Mouse (Mus musculus) kidney, adult 2 months (tissue): ENCODE measurements around the gene Rrh. TPM values are rescaled to one million over a fixed set of nuclear protein-coding genes. Genes with fewer than 3 reads are reported as not detected.
"Not testable (repeated sequence)": the region's sequence is repeated elsewhere in the genome, so short reads cannot be mapped to it uniquely, and the experiment has no call there.

Experiments
- DNase-seq: peaks from one replicate; pipeline ENCODE4 v3.0.0; 2021
- H3K27ac ChIP-seq: fragments of 200-500 bp; 2 replicates; pipeline ENCODE4 v1.5.1; 2012; ENCODE audit warnings: low read depth, low read length, control low read depth, inconsistent platforms; ENCODE audit not compliant: insufficient read depth
- H3K27me3 ChIP-seq: fragments of 200-500 bp; replicated peaks from 2 replicates; pipeline ENCODE4 v1.6.1; 2012; ENCODE audit warnings: mild to moderate bottlenecking, moderate library complexity, low read length, inconsistent platforms; ENCODE audit not compliant: control insufficient read depth, insufficient read depth
- H3K36me3 ChIP-seq: fragments of 200-500 bp; 2 replicates; pipeline ENCODE4 v1.6.1; 2012; ENCODE audit warnings: mild to moderate bottlenecking, moderate library complexity, low read length, inconsistent platforms; ENCODE audit not compliant: control insufficient read depth, insufficient read depth
- H3K4me1 ChIP-seq: fragments of 200-500 bp; 2 replicates; pipeline ENCODE4 v1.6.1; 2011; ENCODE audit warnings: low read length; ENCODE audit not compliant: control insufficient read depth, insufficient read depth
- H3K4me3 ChIP-seq: fragments of 200-500 bp; 2 replicates; pipeline ENCODE4 v1.5.1; 2011; ENCODE audit warnings: mild to moderate bottlenecking, low read depth, low read length, control low read depth; ENCODE audit not compliant: insufficient read depth
- CTCF ChIP-seq: fragments of 200-500 bp; conservative IDR thresholded peaks from 2 replicates; pipeline ENCODE4 v1.5.1; 2011; ENCODE audit warnings: low read depth, mild to moderate bottlenecking, control low read depth, low read length, moderate library complexity, mixed read lengths; ENCODE audit not compliant: insufficient read depth, insufficient read length
- POLR2A ChIP-seq: fragments of 200-500 bp; IDR thresholded peaks from one replicate; pipeline ENCODE4 v1.6.1; 2011; ENCODE audit warnings: low read depth, low read length, control low read depth
- WGBS: fragments of 180-500 bp; shearing (Covaris S2); methylation state at CpG from one replicate; pipeline ENCODE4 v1.1.7; 2018; 5-methylcytosine and 5-hydroxymethylcytosine counted together
- polyA plus RNA-seq: library from polyadenylated mRNA; depleted of rRNA; stranded (reverse); fragments of >200 nt; gene quantifications from 2 replicates; pipeline ENCODE4 v1.2.3, GENCODE M21; 2012

Gene Rrh
- polyA plus RNA-seq, 1 experiment = not detected

GRCm38 (mm10) chr3:129793801-129794200 is 28.6 kb downstream of the Rrh start:
- H3K27me3 ChIP-seq = no peaks in the 10 kb centered on the region
- H3K27ac ChIP-seq = peak overlapping the region; percentile 68
- peaks cover 14% of the 10 kb centered on the region for H3K4me1 ChIP-seq
- TF ChIP-seq CTCF (no peak), POLR2A (no peak)
- DNase-seq = peak; percentile 92
- H3K4me3 ChIP-seq = no peak overlapping the region
- 48% methylated on average over 5 of the region's 5 CpGs for WGBS
- no peaks in the 10 kb centered on the region for H3K36me3 ChIP-seq

- no peak for DNase-seq
- no peaks in the 10 kb centered on the region for H3K36me3 ChIP-seq
- TF ChIP-seq CTCF (no peak), POLR2A (no peak)
- no peak overlapping the region for H3K27ac ChIP-seq
- H3K27me3 ChIP-seq = no peaks in the 10 kb centered on the region
- WGBS = 92% methylated on average over 3 of the region's 3 CpGs
- H3K4me3 ChIP-seq = no peak overlapping the region
- no peaks in the 10 kb centered on the region for H3K4me1 ChIP-seq
These were observed 39.6 kb downstream of the Rrh start for GRCm38 (mm10) chr3:129782746-129783145.

- WGBS = 45% methylated on average over 10 of the region's 10 CpGs
- no peak for DNase-seq
These were observed 41.0 kb downstream of the Rrh start for GRCm38 (mm10) chr3:129781435-129781834.

GRCm38 (mm10) chr3:129771210-129771609 is 51.2 kb downstream of the Rrh start:
- DNase-seq = no peak
- TF ChIP-seq POLR2A (no peak), CTCF (no peak)
- WGBS = 83% methylated on average over 6 of the region's 6 CpGs
- Histone ChIP-seq H3K27me3 (no peaks in the 10 kb centered on the region), H3K4me3 (no peak overlapping the region), H3K27ac (no peak overlapping the region), H3K36me3 (no peaks in the 10 kb centered on the region), H3K4me1 (peaks cover 7% of the 10 kb centered on the region)

More at GRCm38 (mm10) chr3:129781435-129781834, 41.0 kb downstream of the Rrh start:
- TF ChIP-seq POLR2A (no peak), CTCF (no peak)
- Histone ChIP-seq H3K4me3 (no peak overlapping the region), H3K4me1 (no peaks in the 10 kb centered on the region), H3K27ac (no peak overlapping the region), H3K27me3 (no peaks in the 10 kb centered on the region), H3K36me3 (no peaks in the 10 kb centered on the region)

GRCm38 (mm10) chr3:129766971-129767794 is 55.2 kb downstream of the Rrh start:
- TF ChIP-seq POLR2A (no peak), CTCF (no peak)
- peak; percentile 81 for DNase-seq
- 67% methylated on average over 10 of the region's 10 CpGs for WGBS

GRCm38 (mm10) chr3:129766106-129766505 is 56.3 kb downstream of the Rrh start:
- Histone ChIP-seq H3K4me1 (peaks cover 7% of the 10 kb centered on the region), H3K27me3 (no peaks in the 10 kb centered on the region), H3K27ac (peak overlapping the region; percentile 31; the same call in 1 of the 2 replicates), H3K36me3 (no peaks in the 10 kb centered on the region), H3K4me3 (no peak overlapping the region)
- no peak for DNase-seq
- WGBS = 84% methylated on average over 4 of the region's 4 CpGs
- TF ChIP-seq CTCF (no peak), POLR2A (no peak)

More at GRCm38 (mm10) chr3:129766971-129767794, 55.2 kb downstream of the Rrh start:
- Histone ChIP-seq H3K4me1 (peaks cover 7% of the 10 kb centered on the region), H3K27me3 (no peaks in the 10 kb centered on the region), H3K27ac (peak overlapping the region; percentile 89), H3K4me3 (no peak overlapping the region), H3K36me3 (no peaks in the 10 kb centered on the region)

- not testable (repeated sequence) for H3K4me3 ChIP-seq, H3K27ac ChIP-seq, H3K4me1 ChIP-seq, H3K27me3 ChIP-seq, DNase-seq, H3K36me3 ChIP-seq
- 100% methylated on average over 1 of the region's 1 CpGs for WGBS
These were observed 64.8 kb downstream of the Rrh start for GRCm38 (mm10) chr3:129757599-129757998.
